Mouse (Mus musculus) urinary bladder, postnatal 4 days (tissue): ENCODE measurements around the gene Ikzf4.
A peak's percentile ranks its signal among the peaks of the same experiment; 100 is the strongest.
"Not testable (repeated sequence)": the region's sequence is repeated elsewhere in the genome, so short reads cannot be mapped to it uniquely, and the experiment has no call there.

Experiments
- DNase-seq, 2 experiments: peaks; one replicate each; pipeline ENCODE4 v3.0.0; 2021 to 2022; ENCODE audit warnings: low spot score in 2 of 2

Ikzf4 gene

DNA sequence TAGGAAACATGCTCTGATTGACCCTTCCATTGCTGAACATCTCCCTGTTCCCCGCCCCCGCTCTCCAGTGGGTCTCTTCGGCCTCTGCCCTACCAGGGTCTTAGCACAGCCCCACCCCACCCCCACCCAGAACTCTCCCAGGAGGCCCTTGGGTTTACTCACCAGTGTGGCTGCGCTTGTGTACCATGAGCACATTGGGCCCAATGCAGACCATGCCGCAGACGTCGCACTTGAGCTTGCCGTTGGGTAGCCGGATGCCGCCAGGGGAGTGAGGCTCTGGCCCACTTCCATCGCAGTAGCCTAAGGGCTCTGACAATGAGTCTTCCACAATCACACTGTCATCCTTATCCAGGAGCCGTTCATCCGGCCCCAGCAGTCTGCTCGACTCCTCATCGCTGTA lies 4.9 kb downstream of the Ikzf4 start:
- no peak for DNase-seq

DNA sequence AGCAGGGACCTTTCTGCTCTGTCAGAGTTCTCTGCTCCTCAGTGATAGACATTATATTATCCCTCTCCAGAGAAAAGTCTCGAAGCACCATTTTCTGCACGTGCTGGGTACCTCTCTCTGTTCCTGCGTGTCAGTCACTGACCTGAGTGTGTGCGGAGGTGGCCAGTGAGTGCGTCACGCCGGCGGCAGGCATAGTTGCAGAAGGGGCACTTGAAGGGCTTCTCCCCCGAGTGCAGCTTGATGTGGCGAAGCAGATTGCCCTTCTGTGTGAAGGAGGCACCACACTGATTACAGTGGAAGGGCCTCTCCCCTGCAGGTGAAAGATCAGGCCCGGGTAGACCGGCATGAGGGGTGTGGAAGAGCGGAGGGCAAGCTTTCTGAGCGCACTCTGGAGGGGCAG lies 5.8 kb downstream of the Ikzf4 start:
- DNase-seq, result no peak

DNA sequence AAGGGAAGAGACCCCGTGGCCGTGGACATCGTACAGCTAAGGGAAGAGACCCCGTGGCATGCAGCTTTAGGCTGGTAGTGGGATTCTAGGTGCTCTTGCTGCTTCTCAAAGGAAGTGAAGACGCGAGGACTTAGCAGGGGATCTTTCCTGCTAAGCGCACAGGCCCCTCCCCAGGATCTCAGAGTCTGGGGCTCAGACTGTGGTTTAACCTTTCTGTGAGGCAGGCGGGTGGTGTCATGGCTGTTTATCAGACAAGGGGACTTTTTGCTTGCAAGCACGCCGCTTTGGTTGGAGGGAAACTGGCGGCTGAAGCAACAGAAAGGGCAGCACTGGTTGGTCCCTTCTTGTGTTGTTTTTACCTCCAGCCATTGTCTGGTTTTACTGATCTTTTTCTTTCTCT lies 8.8 kb downstream of the Ikzf4 start:
- no peak for DNase-seq

DNA sequence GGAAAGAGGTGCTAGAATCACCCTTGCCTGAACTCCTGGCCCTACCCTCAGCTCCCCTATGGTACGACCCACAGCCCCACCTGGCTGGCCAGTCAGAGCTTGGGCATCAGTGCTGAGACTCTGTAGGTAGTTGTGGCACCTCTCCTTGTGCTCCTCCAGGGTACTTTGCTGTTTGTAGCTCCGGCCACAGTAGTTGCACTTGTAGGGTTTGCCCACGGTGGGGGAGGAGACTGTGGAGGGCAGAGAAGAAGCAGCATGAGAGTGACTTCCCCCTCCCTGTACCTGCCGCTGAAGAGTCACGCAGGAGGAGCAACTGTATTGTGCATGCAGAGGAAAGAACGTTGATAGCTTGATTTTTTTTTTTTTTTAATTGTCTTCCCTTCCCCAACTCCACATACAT lies 9.2 kb downstream of the Ikzf4 start:
- DNase-seq, result no peak

DNA sequence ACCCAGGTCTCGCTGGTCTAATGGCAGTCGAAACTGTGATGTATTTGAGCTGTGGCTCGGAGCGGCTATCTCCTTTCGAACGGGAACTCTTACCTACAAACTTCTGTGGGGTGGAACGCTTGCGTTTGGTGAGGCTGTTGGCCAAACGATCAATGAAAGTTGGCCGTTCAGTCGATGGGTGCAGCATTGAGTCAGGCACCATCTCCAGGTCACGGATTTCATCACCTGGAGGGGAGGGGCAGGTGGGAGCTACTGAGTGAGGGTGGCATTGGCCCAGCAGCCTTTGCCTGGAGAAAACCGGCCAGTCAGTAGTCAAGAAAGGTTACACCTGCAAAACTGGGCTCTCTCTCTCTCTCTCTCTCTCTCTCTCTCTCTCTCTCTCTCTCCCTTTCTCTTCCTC lies 10.1 kb downstream of the Ikzf4 start:
- DNase-seq, result no peak

DNA sequence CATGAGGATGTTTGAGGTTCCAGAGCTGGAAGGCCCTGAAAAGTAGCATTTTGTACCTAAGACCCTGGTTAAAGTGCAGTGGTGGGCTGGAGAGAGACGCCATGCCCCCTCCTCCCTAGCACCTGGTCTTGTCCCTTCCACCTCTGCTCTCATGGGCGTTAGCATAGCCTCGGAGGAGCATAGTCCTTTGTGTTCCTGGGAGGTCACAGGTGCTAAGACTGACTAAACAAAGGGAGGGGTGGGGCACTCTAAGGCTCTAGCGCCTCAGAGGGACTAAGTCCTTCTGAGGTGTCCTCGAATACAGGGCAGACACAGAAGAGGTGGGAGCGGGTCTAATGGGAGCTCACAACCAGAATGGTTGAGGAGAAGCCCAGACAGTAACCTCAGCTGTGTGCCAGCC lies 14.2 kb downstream of the Ikzf4 start:
- DNase-seq, result no peak

DNA sequence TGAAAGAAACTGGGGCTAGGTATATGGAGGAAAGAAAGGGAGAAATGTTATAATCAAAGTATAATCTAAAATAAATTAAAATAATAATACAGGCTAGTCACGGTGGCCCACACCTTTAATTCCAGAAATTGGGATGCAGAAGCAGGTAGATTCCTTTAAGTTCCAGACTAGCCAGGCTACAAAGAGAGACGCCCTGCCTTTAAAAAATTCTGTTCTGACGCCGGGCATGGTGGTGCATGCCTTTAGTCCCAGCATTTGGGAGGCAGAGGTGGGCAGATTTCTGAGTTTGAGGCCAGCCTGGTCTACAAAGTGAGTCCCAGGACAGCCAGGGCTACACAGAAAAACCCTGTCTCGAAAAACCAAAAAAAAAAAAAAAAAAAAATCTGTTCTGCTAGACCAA lies 15.5 kb downstream of the Ikzf4 start:
- not testable (repeated sequence) for DNase-seq

DNA sequence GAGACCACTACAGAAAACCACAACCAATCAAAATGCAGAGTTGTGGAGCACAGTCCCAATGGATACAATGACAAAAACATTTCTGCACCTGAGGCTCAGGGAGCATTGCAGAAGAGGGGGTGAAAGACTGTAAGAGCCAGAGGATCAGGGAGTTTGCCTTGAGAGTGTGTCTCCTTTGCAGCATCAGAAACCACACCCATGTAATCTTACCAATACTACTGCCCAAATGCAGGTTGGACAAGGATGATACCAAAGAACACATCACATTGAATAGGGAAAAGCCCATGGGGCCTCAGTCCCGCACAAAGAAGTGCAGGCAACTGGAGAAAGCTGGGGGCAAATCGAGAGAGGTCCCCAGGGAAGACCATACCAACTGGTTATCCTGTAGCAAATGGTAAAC lies 16.0 kb downstream of the Ikzf4 start:
- DNase-seq, result no peak

DNA sequence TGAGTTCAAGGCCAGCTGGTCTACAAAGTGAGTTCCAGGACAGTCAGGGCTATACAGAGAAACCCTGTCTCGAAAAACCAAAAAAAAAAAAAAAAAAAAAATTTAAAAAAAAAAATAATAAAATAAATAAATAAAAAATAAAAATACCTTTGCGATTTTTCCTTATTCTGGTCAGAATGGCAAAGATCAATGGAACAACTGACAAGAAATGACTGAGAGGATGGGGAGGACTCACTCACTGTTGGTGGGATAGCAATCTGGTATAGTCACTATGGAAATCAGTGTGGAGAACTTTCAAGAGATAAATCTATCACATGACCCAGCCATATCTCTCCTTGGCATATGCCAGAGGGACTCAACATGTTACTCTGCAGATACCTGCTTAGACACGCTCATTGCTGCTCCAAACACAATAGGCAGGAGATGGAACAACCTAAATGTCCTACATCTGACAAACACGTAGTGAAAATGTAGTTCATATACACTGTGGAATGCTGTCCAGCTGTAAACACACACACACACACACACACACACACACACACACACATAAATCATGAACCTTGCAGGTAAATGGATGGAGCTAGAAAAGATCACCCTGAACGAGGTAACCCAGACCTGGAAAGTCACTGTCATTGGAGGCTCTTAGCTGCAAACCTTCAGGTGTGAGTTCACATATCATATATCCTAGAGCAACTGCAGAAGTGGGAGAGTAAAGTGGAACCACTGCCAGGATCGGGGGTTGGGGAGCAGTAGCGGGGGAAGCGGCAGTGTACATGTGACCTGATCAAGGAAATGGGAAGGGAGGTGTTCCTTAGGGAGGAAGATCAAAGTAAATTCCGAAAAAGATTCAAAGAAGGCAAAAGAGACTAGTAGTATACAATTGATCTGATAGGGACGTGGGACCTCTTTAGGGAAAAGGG lies 18.1 kb downstream of the Ikzf4 start:
- no peak for DNase-seq

DNA sequence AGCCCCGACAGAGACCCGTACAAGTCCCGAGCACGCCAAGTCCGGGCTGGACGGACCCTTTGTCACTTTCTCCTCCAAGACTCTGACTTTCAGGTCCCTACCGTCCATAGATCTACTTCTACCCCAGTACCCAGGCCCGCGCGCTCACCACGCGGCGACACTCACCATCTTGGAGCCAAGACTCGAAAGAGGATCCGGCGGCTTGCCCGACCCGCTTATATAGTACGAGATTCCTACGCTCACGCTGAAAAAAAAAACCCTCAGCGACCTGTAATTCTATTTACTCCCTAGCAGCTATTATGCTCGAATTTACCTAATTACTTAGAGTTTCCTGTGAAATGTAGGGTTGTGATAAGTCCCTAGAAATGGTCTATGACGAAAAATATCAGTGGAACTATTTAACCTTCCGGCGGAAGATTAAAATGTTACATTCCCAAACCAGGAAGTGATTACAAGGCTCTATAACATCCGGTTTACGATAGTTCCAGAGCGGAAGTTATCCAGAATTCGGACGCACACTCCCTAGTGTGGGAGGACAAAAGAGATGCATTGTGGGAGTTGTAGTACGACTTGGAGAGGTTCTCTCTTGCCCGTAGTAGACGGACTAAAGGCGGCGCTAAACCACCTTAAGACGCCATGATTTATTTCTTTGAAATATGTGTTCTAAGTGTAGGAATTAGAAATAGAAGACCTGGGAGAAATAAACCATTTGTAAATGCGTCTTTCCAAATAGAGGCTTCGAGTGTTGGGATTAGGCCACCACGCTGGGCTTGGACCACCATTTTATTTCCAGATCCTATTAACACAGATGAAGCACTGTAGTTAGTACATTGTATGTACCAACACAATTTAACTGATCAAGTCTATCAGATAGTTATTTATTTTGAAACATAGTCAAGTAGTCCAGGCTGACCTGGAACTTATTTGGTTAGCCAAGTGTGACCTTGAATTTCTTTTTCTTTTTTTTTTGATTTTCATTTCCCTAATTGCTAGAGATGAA lies 19.2 kb downstream of the Ikzf4 start, which contains the start of gene Rps26:
Gene Rps26 (minus strand): TSS at position 437 of the 1,000 bp plus-strand sequence.
- DNase-seq, result peak; percentile 75 to 86

DNA sequence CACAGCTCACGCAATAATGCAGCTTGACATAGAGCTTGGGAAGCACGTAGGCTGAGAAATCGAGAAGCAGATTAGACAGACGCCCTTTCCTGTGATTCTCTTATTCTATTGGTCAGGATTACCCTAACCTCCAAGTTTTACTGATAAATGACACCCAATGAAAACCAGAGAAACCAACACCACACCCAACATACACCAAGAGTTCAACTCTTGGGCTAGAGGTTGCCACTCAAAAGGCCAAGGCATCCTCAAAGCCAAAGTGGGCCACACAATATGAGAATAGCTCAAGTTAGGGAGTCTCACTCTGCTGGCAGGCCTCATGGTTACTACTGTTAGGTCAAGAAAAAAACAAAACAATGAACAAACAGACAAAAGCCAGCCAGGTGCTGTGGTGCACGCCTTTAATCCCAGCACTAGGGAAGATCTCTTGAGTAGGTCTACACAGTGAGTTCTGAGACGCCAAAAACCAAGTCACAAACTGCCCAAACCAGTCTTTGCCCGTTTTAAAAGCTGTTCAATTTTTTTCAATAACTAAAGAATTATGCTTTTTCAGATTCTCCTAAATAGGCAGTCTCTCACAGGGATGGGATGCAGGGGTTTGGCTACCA lies 20.4 kb downstream of the Ikzf4 start:
- no peak for DNase-seq

DNA sequence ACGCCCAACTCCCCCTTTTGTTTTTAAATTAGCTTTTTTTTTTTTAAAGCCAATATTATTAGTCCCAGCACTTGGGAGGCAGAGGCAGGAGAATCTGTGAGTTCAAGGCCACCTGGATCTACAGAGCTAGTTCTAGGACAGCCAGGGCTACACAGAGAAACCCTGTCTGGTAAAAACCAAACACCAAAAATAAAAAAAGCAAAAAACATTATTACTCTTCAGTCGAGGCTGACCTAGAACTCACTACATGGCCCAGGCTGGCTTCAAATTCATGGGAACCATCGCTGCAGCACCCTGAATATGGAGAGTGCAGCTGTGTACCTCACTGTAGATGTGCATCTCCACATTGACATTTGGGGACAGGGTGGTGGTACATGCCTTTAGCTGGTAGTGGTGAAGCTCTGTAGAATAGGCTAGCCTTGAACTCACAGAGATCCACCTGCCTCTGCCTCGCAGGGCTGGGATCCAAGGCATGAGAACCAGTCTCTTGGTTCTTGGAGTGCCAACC lies 22.6 kb downstream of the Ikzf4 start:
- DNase-seq, result not testable (repeated sequence)

DNA sequence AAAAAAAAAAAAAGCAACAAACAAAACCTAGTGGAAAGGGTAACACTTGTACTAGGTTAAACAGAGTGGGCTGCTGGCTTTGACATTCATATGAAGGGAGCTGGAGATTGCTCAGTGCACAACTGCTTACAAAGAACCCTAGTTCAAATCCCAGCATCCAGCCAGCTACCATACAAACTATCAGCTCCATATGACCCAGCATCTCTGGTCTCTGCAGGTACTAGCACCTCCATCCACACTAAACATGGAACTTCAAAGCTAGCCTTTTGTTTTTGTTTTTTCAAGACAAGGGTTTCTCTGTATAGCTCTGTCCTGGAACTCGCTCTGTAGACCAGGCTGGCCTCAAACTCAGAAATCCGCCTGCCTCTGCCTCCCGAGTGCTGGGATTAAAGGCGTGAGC lies 23.1 kb downstream of the Ikzf4 start:
- DNase-seq, result no peak

DNA sequence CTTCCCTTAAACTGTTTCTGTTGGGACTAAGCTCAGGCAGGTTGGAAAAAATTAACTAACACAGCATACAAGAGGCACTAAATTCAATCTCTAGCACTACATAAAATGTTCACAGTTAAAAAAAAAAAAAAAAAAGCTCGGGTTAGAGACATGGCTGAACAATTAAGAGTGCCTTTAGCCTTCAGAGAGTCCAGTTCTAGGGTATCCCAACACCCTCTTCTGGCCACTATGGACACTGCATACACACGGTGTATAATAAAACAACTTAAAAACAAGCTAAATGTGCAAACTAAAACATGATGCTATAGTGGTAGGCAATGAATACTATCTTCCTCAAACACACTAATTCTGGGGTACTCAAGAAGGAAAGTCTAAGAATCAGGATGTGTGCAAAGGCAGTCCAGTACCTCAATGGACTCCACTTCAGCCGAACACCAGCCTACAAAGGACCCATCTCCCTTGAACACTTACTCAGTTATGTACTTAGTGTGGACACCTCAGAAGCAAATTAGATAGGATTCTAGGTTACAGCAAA lies 23.7 kb downstream of the Ikzf4 start:
- DNase-seq, result no peak

DNA sequence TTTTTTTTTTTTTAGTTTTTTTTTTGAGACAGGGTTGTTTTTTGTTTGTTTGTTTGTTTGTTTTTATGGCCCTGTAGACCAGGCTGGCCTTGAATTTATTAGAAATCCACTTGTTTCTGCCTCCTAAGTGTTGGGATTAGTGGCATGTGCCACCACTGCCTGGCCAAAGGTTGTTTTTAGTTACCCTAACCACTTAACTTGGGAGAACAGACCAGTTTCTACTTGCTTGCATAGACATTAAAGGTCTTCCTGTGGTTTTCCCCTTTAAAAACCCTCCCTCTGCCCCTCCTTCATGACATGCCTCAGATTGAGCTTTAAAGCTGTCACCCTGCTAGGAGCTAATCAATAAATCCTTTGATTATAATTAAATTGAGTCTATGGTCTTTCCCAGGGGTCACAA lies 25.6 kb downstream of the Ikzf4 start:
- DNase-seq, result no peak

DNA sequence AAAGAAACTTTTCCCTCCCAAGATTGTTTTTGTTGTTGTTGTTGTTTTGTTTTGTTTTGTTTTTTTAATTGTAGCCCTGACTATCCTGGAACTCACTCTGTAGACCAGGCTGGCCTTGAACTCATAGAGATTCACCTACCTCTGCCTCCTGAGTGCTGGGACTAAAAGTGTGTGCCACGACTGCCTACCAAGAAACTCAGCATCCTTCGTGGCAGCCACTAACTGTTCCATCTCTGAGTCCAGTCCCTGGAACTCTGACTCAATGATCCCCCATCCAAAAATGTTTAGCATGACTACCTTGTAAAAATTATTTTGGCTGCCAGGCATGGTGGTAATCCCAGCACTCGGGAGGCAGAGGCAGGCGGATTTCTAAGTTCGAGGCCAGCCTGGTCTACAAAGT lies 26.6 kb downstream of the Ikzf4 start:
- not testable (repeated sequence) for DNase-seq

DNA sequence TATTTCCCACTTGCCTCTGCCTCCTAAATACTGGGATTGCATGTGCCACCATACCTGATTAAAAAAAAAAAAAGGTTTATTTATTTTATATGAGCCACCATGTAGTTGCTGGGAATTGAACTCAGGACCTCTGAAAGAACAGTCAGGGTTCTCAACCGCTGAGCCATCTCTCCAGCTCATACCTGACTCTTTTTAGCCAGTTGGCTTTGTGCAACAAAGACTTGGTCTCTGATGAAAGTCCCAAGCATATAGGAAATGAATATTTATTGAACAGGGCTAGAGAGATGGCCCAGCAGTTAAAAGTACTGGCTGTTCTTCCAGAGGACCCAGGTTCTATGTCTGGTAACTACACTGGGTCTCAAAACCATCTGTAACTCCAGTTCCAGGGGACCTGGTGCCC lies 27.2 kb downstream of the Ikzf4 start:
- no peak for DNase-seq

DNA sequence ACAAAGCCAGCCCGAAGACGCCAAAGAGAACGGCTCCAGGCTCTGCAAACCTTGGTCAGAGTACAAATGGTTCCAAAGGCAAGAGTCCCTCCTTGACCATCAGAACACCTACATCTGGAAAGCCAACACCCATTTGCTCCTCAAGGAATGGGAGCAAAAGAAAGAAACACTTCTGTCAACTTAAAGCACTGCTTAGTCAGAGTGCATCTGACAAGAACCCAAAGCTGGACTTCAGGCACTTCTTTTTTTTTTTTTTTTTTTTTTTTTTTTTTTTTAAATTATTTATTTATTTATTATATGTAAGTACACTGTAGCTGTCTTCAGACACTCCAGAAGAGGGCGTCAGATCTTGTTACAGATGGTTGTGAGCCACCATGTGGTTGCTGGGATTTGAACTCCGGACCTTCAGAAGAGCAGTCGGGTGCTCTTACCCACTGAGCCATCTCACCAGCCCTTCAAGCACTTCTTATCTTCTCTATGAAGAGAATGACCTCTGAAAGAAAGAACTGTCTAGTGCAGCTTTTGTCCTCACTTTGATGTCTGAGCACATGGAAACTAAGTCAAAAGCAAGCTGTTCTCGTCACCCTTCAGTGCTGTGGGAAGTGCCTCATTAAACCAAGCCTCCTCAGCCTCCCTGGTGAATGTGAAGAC lies 29.9 kb downstream of the Ikzf4 start:
- DNase-seq, result not testable (repeated sequence)

DNA sequence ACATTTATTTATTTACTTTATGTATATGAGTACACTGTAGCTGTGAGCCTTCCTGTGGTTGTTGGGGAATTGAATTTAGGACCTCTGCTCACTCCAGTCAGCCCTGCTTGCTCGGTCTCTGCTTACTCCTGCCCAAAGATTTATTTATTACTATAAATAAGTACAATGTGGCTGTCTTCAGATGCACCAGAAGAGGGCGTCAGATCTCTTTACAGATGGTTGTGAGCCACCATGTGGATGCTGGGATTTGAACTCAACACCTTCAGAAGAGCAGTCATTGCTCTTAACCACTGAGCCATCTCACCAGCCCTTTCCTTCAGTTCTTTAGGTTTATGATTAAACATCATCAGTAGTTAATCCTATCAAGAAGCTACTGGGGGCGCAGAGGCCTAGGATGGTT lies 30.9 kb downstream of the Ikzf4 start:
- no peak for DNase-seq

DNA sequence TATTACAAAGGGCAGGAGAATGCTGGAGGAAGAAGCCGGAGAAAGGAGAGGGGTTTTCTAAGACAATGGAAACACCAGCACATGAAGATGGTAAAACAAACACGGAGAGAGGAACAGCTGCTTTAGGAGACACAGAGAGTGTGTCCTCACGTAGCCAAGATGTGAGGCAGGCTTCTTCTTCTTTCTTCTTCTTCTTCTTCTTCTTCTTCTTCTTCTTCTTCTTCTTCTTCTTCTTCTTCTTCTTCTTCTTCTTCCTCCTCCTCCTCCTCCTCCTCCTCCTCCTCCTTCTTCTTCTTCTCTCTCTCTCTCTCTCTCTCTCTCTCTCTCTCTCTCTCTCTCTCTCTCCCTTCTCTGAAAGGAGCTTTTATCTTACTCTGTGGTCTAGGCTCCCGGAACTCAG lies 32.0 kb downstream of the Ikzf4 start:
- not testable (repeated sequence) for DNase-seq

DNA sequence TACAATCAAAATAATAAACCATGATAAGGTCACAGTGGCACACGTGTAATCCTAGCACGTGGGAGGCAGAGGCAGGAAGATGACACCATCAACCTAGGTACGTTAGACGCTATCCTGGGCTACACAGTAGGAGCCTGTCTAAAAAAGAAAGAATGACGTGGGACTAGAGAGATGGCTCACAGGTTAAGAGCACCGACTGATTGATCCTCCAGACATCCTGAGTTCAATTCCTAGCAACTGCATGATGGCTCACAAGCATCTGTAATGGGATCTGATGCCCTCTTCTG lies 32.7 kb downstream of the Ikzf4 start:
- no peak for DNase-seq
